Mouse (Mus musculus): Measurements from ENCODE around the gene Ldhal6b.

- no peak for TF ChIP-seq MAX (IDR thresholded peaks at IDR 0.05)
- TF ChIP-seq CTCF (IDR thresholded peaks at IDR 0.05; ENCODE audit: control insufficient read depth, insufficient read depth, insufficient read length) = no peak
- TF ChIP-seq MYOG (IDR thresholded peaks at IDR 0.05; ENCODE audit: control insufficient read depth, extremely low read depth, insufficient read length) = no peak
- no peak for TF ChIP-seq CEBPB (IDR thresholded peaks at IDR 0.05; ENCODE audit: low read depth)
- TF ChIP-seq USF1 (IDR thresholded peaks at IDR 0.05; ENCODE audit: low read depth) = no peak
- TF ChIP-seq MYOD1 (IDR thresholded peaks at IDR 0.05; ENCODE audit: control insufficient read depth, insufficient read length, low read depth) = no peak
Measured at GRCm38 (mm10) chr17:5416518-5416917, 2.0 kb downstream of the Ldhal6b start.
